Mouse (Mus musculus) kidney, postnatal 0 days (tissue): ENCODE data around the gene Wt1. TPM values are rescaled to one million over a fixed set of nuclear protein-coding genes. Genes with fewer than 3 reads are reported as not detected.

Experiments used
- ATAC-seq: fragments of 200-750 bp; cut with Nextera tagmentation; replicated peaks from 2 replicates; pipeline ENCODE4 v1.8.0; 2017; ENCODE audit warnings: low read depth, moderate number of reproducible peaks, moderate TSS enrichment, moderate library complexity; ENCODE audit not compliant: low FRiP score
- DNase-seq: peaks from one replicate; pipeline ENCODE4 v3.0.0-alpha.2; 2016; ENCODE audit warnings: low spot score
- H3K27ac ChIP-seq: fragments of 300-500 bp; sonication (generic); 2 replicates; pipeline ENCODE4 v1.5.1; 2014; ENCODE audit warnings: mild to moderate bottlenecking
- H3K27me3 ChIP-seq: fragments of 300-500 bp; sonication (generic); 2 replicates; pipeline ENCODE4 v1.6.1; 2014; ENCODE audit warnings: low read length, mixed read lengths; ENCODE audit not compliant: insufficient read depth
- H3K36me3 ChIP-seq: fragments of 300-500 bp; sonication (generic); 2 replicates; pipeline ENCODE4 v1.6.1; 2014; ENCODE audit warnings: low read length, mixed read lengths; ENCODE audit not compliant: insufficient read depth
- H3K4me1 ChIP-seq: fragments of 300-500 bp; sonication (generic); replicated peaks from 2 replicates; pipeline ENCODE4 v1.6.1; 2014; ENCODE audit warnings: antibody characterized with exemption, low read length, mixed read lengths; ENCODE audit not compliant: insufficient read depth
- H3K4me2 ChIP-seq: fragments of 300-500 bp; sonication (generic); 2 replicates; pipeline ENCODE4 v1.6.1; 2014; ENCODE audit warnings: mild to moderate bottlenecking, low read length, moderate library complexity, mixed read lengths
- H3K4me3 ChIP-seq: fragments of 300-500 bp; sonication (generic); replicated peaks from 2 replicates; pipeline ENCODE4 v1.5.1; 2014; ENCODE audit warnings: low read depth, low read length
- H3K9ac ChIP-seq: fragments of 300-500 bp; sonication (generic); 2 replicates; pipeline ENCODE4 v1.6.1; 2014; ENCODE audit warnings: low read depth, low read length
- H3K9me3 ChIP-seq: fragments of 300-500 bp; sonication (generic); replicated peaks from 2 replicates; pipeline ENCODE4 v1.6.1; 2016; ENCODE audit warnings: low read length, inconsistent platforms, mixed read lengths
- CTCF ChIP-seq: IDR thresholded peaks from 2 replicates; pipeline ENCODE4 v1.5.1; 2016; ENCODE audit warnings: antibody characterized with exemption, low read depth, mild to moderate bottlenecking, moderate library complexity
- WGBS: fragments of 180-500 bp; shearing (Covaris S2); extraction: QIAGEN DNeasy Blood & Tissue Kit; methylation state at CpG from one replicate; pipeline ENCODE4 v1.1.7; 2014; 5-methylcytosine and 5-hydroxymethylcytosine counted together
- polyA plus RNA-seq: library from polyadenylated mRNA; unstranded; fragments of >200 nt; fragmentation: Nextera tagmentation; extraction: Ambion mirVana; gene quantifications from 2 replicates; pipeline ENCODE4 v1.2.1, GENCODE M21; 2015

Wt1 gene
- polyA plus RNA-seq, 1 experiment from 2014 or later: 95.7 TPM

DNA sequence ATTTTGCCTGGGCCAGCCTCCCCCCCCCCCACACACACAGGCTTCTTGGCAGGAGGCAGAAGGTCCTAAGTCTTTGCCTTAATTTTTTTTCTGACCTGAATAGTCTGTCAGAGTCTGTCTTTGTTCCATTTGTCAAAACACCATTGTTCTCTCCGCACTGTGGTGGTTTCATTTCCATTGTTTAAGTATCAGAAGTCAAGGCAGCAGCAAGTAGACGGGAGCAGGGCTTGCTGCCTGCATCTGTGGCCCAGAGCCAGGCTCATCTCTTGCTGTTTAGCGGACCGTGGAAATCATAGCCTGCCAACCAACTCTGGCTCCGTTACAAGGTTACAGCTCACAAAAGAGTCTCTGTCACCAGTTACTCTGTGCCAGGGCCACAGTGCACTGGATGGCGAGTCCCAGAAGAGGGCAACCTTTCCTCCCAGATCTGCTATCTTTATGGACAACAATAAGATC is 17.6 kb upstream of the Wt1 start:
- Histone ChIP-seq H3K9me3 (no peaks in the 10 kb centered on the region), H3K27me3 (no peaks in the 10 kb centered on the region), H3K9ac (no peak overlapping the region), H3K36me3 (0 out of 2 replicates have a peak, but pooled peaks cover 3% of the 10 kb centered on the region), H3K27ac (no peak overlapping the region), H3K4me1 (no peaks in the 10 kb centered on the region), H3K4me2 (no peak overlapping the region), H3K4me3 (no peak overlapping the region)
- peak; percentile 79 for DNase-seq
- 20% methylated on average over 6 of the region's 6 CpGs for WGBS
- peak; percentile 81 for ATAC-seq
- TF ChIP-seq CTCF: peak; percentile 60; the same call in 1 of the 2 replicates

DNA sequence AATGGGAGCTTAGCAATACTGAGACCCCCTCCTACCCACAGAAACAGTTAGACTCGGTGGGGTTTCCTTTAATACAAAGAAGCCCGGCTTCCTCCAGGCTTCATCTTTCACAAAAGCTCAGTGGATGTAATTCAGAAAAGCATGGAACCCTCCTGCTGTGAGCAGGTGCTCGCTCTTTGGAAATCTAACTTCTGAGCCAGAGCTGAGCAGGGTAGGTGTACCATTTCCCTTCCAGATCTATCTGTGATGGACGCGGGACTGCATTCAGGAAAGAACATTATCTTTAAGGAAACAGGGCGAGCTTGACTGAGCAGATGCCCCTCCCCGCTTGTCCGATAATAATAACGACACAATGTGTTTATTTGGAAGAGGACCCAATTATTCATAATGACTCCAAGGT is 12.3 kb upstream of the Wt1 start:
- no peak for TF ChIP-seq CTCF

DNA sequence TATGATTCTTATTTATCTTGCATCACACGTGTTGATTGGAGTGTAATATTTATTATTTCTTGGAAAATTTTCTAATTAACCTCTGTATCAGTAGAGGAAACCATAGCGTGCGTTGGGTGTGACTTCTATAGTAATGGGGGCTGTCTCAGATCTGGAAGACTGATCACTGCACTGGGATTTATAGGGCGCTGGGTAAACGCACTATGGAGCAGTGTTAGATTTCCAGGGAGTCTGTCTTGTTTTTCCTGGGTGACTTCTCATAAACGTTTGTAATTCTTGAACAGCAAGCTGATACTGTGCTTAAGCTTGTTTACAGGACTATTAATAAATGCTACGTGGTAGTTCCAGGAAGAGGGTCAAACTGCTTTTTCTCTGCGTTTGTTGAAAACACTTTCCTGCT is 8.7 kb upstream of the Wt1 start:
- ATAC-seq (no peak), DNase-seq (peak; percentile 77)
- H3K9ac ChIP-seq: no peak overlapping the region
- H3K4me1 ChIP-seq: 0 out of 2 replicates have a peak, but pooled peaks cover under 1% of the 10 kb centered on the region
- no peaks in the 10 kb centered on the region for H3K9me3 ChIP-seq
- H3K4me2 ChIP-seq: no peak overlapping the region
- H3K36me3 ChIP-seq: no peaks in the 10 kb centered on the region
- 16% methylated on average over 8 of the region's 8 CpGs for WGBS
- H3K27me3 ChIP-seq: 0 out of 2 replicates have a peak, but pooled peaks cover 12% of the 10 kb centered on the region
- H3K27ac ChIP-seq: no peak overlapping the region; the same call in 1 of the 2 replicates
- H3K4me3 ChIP-seq: no peak overlapping the region
- no peak for TF ChIP-seq CTCF

More for the DNA sequence above, 12.3 kb upstream of the Wt1 start:
- Histone ChIP-seq H3K9me3 (no peaks in the 10 kb centered on the region), H3K9ac (no peak overlapping the region), H3K27ac (no peak overlapping the region), H3K4me1 (no peaks in the 10 kb centered on the region), H3K36me3 (no peaks in the 10 kb centered on the region), H3K27me3 (no peaks in the 10 kb centered on the region), H3K4me2 (no peak overlapping the region), H3K4me3 (no peak overlapping the region)
- WGBS: 27% methylated on average over 9 of the region's 9 CpGs
- ATAC-seq: no peak
- DNase-seq: no peak

DNA sequence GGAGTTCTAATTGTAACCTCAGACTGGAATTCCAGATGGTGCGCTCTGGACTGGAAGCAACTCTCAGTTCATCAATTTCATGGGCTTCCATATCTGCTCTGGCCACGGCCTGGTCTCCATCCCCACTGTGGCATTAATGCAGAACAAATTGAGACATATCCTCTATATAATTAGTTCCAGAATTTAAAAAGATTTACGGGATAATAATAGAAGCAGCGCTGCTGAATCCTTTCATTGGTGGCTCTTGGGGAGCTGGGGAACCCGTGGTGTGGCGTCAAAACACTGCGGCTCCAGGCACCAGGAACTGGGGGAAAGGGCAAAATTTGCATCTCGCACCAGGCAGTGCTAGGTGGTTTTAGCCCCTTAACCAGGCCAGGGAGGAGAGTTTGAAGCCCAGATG is 4.1 kb upstream of the Wt1 start:
- TF ChIP-seq CTCF: no peak
- Histone ChIP-seq H3K27me3 (0 out of 2 replicates have a peak, but pooled peaks cover 23% of the 10 kb centered on the region), H3K4me2 (peak overlapping the region; percentile 23; the same call in 1 of the 2 replicates), H3K27ac (no peak overlapping the region), H3K36me3 (no peaks in the 10 kb centered on the region), H3K9ac (no peak overlapping the region), H3K4me3 (no peak overlapping the region), H3K9me3 (no peaks in the 10 kb centered on the region), H3K4me1 (0 out of 2 replicates have a peak, but pooled peaks cover 6% of the 10 kb centered on the region)
- DNase-seq: peak; percentile 35
- no peak for ATAC-seq
- WGBS: 22% methylated on average over 8 of the region's 8 CpGs

DNA sequence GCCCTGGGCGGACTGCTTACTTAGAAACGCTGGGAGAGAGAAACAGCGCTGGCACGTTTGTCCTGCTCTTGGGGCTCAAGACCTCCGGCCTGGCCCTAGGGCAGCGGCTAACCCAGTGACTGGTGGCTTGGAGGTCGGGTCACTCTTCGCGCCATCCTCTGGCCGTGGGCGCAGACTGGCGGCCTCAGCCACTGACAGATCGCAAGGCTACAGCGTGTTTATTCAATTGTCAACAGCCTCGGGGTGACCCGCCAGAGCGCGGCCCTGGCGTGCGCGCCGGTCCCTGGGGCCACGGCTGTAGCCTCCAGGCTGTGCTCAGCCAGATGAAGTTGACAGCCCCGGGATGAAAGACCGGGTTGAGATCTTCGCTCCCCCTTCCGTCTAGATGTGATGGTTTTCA is 3.4 kb upstream of the Wt1 start:
- 2% methylated on average over 27 of the region's 27 CpGs for WGBS
- DNase-seq (no peak), ATAC-seq (no peak)
- no peak for TF ChIP-seq CTCF
- H3K4me1 ChIP-seq: 0 out of 2 replicates have a peak, but pooled peaks cover 6% of the 10 kb centered on the region
- H3K4me3 ChIP-seq: peak overlapping the region; percentile 71
- H3K4me2 ChIP-seq: peak overlapping the region; percentile 68
- peak overlapping the region; percentile 54 for H3K9ac ChIP-seq
- no peaks in the 10 kb centered on the region for H3K36me3 ChIP-seq
- peak overlapping the region; percentile 58 for H3K27ac ChIP-seq
- H3K27me3 ChIP-seq: peaks cover 23% of the 10 kb centered on the region; the same call in 1 of the 2 replicates
- no peaks in the 10 kb centered on the region for H3K9me3 ChIP-seq

DNA sequence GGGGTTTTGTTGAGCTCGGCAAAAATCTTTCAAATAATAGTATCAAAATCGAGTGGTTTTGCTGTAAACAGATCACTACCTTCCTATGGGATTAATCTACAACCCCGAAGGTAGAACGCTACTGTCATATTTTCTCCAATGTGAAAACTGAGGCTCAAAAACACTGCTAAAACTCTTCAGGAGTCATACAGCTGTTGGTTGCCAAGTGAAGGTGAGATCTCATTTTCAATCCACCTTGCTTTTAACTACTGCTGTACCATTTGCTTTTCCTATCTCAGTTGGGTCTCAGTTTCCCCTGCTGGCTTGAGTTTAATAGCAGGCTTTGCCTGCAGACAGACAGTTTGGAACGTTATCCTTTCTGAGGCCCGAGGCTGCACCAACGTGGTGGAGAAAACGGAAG is 2.9 kb upstream of the Wt1 start:
- Histone ChIP-seq H3K27ac (peak overlapping the region; percentile 58), H3K27me3 (peaks cover 23% of the 10 kb centered on the region; the same call in 1 of the 2 replicates), H3K36me3 (no peaks in the 10 kb centered on the region), H3K4me3 (peak overlapping the region; percentile 71; the same call in 1 of the 2 replicates), H3K9ac (0 out of 2 replicates have a peak overlapping the region, but pooled peaks have one; percentile 35), H3K4me2 (peak overlapping the region; percentile 68), H3K9me3 (no peaks in the 10 kb centered on the region), H3K4me1 (0 out of 2 replicates have a peak, but pooled peaks cover 6% of the 10 kb centered on the region)
- ATAC-seq: no peak
- no peak for DNase-seq
- 19% methylated on average over 8 of the region's 8 CpGs for WGBS
- no peak for TF ChIP-seq CTCF
